Mouse (Mus musculus) lung, postnatal 0 days (tissue): Measurements from ENCODE around the gene Ccser1.

ENCODE experiments used
- CTCF ChIP-seq: IDR thresholded peaks from 2 replicates; pipeline ENCODE4 v1.5.1; 2016; ENCODE audit warnings: antibody characterized with exemption, mild to moderate bottlenecking
- EP300 ChIP-seq: IDR thresholded peaks from 2 replicates; pipeline ENCODE4 v1.6.1; 2016; ENCODE audit warnings: antibody characterized with exemption, mild to moderate bottlenecking, control low read depth

DNA sequence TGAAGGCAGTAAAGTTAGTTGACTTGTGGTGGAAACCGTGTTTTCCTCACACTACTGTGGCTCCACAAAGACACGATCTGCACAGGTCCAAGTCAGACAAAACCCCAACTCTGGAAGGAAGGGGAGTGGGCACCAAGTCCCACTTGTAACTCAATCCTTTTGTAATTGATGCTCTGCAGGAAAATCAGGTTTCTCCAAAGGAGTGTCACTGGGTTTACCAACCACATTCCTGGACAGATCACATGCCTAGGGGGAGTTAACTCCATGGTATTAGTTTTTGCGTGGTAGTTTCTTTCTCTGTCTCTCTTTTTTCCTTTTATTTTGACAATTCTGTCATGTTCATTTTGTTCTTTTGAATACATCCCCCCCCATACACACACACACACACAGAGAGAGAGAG is 252.0 kb downstream of the Ccser1 start:
- no peak for TF ChIP-seq CTCF
- no peak for TF ChIP-seq EP300
